Mouse (Mus musculus) midbrain, postnatal 0 days (tissue): Measurements from ENCODE around the gene Btn2a2. TPM values are rescaled to one million over a fixed set of nuclear protein-coding genes. Genes with fewer than 3 reads are reported as not detected.
"Not testable (repeated sequence)": the region's sequence is repeated elsewhere in the genome, so short reads cannot be mapped to it uniquely, and the experiment has no call there.

ENCODE experiments used
- ATAC-seq: fragments of 200-750 bp; cut with Nextera tagmentation; 2 replicates; pipeline ENCODE4 v1.8.0; 2017; ENCODE audit warnings: moderate number of reproducible peaks, mild to moderate bottlenecking, moderate TSS enrichment, moderate library complexity; ENCODE audit not compliant: low FRiP score
- DNase-seq: peaks from one replicate; pipeline ENCODE4 v3.0.0-alpha.2; 2015; ENCODE audit warnings: low spot score
- H3K27ac ChIP-seq: fragments of 300-500 bp; sonication (generic); 2 replicates; pipeline ENCODE4 v1.5.1; 2014; ENCODE audit warnings: low read depth, mild to moderate bottlenecking, low read length, mixed read lengths
- H3K27me3 ChIP-seq: fragments of 300-500 bp; sonication (generic); 2 replicates; pipeline ENCODE4 v1.6.1; 2014; ENCODE audit warnings: low read length, control low read depth, mixed read lengths; ENCODE audit not compliant: insufficient read depth
- H3K36me3 ChIP-seq: fragments of 300-500 bp; sonication (generic); 2 replicates; pipeline ENCODE4 v1.6.1; 2014; ENCODE audit warnings: low read length, control low read depth, mixed read lengths; ENCODE audit not compliant: insufficient read depth
- H3K4me1 ChIP-seq: fragments of 300-500 bp; sonication (generic); 2 replicates; pipeline ENCODE4 v1.6.1; 2014; ENCODE audit warnings: mild to moderate bottlenecking, control low read depth, antibody characterized with exemption, low read length, mixed read lengths; ENCODE audit not compliant: insufficient read depth
- H3K4me2 ChIP-seq: fragments of 300-500 bp; sonication (generic); 2 replicates; pipeline ENCODE4 v1.6.1; 2014; ENCODE audit warnings: low read depth, mild to moderate bottlenecking, low read length, mixed read lengths; ENCODE audit not compliant: poor library complexity, severe bottlenecking
- H3K4me3 ChIP-seq: fragments of 300-500 bp; sonication (generic); 2 replicates; pipeline ENCODE4 v1.5.1; 2014; ENCODE audit warnings: low read depth, mild to moderate bottlenecking, low read length, moderate library complexity
- H3K9ac ChIP-seq: fragments of 300-500 bp; sonication (generic); replicated peaks from 2 replicates; pipeline ENCODE4 v1.6.1; 2014; ENCODE audit warnings: mild to moderate bottlenecking, low read length, moderate library complexity, mixed read lengths; ENCODE audit not compliant: poor library complexity, severe bottlenecking
- H3K9me3 ChIP-seq: fragments of 300-500 bp; sonication (generic); 2 replicates; pipeline ENCODE4 v1.6.1; 2016; ENCODE audit warnings: low read length, control low read depth
- CTCF ChIP-seq: IDR thresholded peaks from 2 replicates; pipeline ENCODE4 v1.5.1; 2016; ENCODE audit warnings: antibody characterized with exemption, mild to moderate bottlenecking
- WGBS: fragments of 180-500 bp; shearing (Covaris S2); extraction: QIAGEN DNeasy Blood & Tissue Kit; methylation state at CpG from one replicate; pipeline ENCODE4 v1.1.7; 2014; 5-methylcytosine and 5-hydroxymethylcytosine counted together
- polyA plus RNA-seq: library from polyadenylated mRNA; unstranded; fragments of >200 nt; fragmentation: Nextera tagmentation; extraction: Ambion mirVana; gene quantifications from 2 replicates; pipeline ENCODE4 v1.2.1, GENCODE M21; 2015
- total RNA-seq: library from RNA; depleted of rRNA; stranded (reverse); fragments of >200 nt; gene quantifications from 2 replicates; pipeline ENCODE4 v1.2.3, GENCODE M21; 2014

The Btn2a2 gene
- total and polyA plus RNA-seq, 2 experiments from 2014 or later: 0.16 TPM; not detected in 1

- peaks cover 10% of the 10 kb centered on the region for H3K4me1 ChIP-seq
- no peaks in the 10 kb centered on the region for H3K9me3 ChIP-seq
- ATAC-seq: no peak
- TF ChIP-seq CTCF: no peak
- peak overlapping the region; percentile 69 for H3K4me2 ChIP-seq
- no peak for DNase-seq
- no peak overlapping the region for H3K9ac ChIP-seq
- under 1% methylated on average over 15 of the region's 15 CpGs for WGBS
- H3K27me3 ChIP-seq: no peaks in the 10 kb centered on the region
- peak overlapping the region; percentile 46 for H3K4me3 ChIP-seq
- H3K36me3 ChIP-seq: no peaks in the 10 kb centered on the region
- no peak overlapping the region for H3K27ac ChIP-seq
Observed at GRCm38 (mm10) chr13:23534368-23535131, 45.9 kb upstream of the Btn2a2 start.

GRCm38 (mm10) chr13:23533560-23534367, 45.1 kb upstream of the Btn2a2 start, which contains the start of gene Hist1h2af:
Gene Hist1h2af, plus strand, starts transcription at chr13:23533906.
- Histone ChIP-seq H3K4me2 (peak within 1 kb of the TSS; percentile 69), H3K4me3 (peak within 1 kb of the TSS; percentile 46), H3K4me1 (peaks cover 10% of the 10 kb centered on the region)
- H3K9ac ChIP-seq, H3K9me3 ChIP-seq, ATAC-seq, H3K27ac ChIP-seq, H3K36me3 ChIP-seq, H3K27me3 ChIP-seq: not testable (repeated sequence)
- DNase-seq: peak; percentile 94
- 0% methylated on average over 23 of the region's 53 CpGs for WGBS

- WGBS: 21% methylated on average over 9 of the region's 9 CpGs
- peak overlapping the region; percentile 58 for H3K4me2 ChIP-seq
- no peak for TF ChIP-seq CTCF
- DNase-seq: no peak
- no peaks in the 10 kb centered on the region for H3K27me3 ChIP-seq
- no peak overlapping the region for H3K9ac ChIP-seq
- peak overlapping the region; percentile 52 for H3K4me3 ChIP-seq
- no peaks in the 10 kb centered on the region for H3K9me3 ChIP-seq
- no peaks in the 10 kb centered on the region for H3K36me3 ChIP-seq
- peaks cover 10% of the 10 kb centered on the region for H3K4me1 ChIP-seq
- no peak for ATAC-seq
- no peak overlapping the region for H3K27ac ChIP-seq
Observed at GRCm38 (mm10) chr13:23532262-23533075, 43.8 kb upstream of the Btn2a2 start.

- Histone ChIP-seq H3K36me3 (no peaks in the 10 kb centered on the region), H3K4me2 (peak within 1 kb of the TSS; percentile 58), H3K9me3 (no peaks in the 10 kb centered on the region), H3K27ac (peak within 1 kb of the TSS; percentile 93), H3K4me1 (peaks cover 10% of the 10 kb centered on the region), H3K27me3 (no peaks in the 10 kb centered on the region), H3K4me3 (peak within 1 kb of the TSS; percentile 52), H3K9ac (peak within 1 kb of the TSS; percentile 66)
- no peak for TF ChIP-seq CTCF
- DNase-seq: peak; percentile 99
- under 1% methylated on average over 56 of the region's 70 CpGs for WGBS
- ATAC-seq: peak; percentile 90
Observed at GRCm38 (mm10) chr13:23530901-23531875, 42.5 kb upstream of the Btn2a2 start, which contains the start of gene Hist1h4h. Gene Hist1h4h, plus strand, starts transcription at chr13:23531050.
